In genomic region chr2:69206523-69206922, GRCm38 (mm10) we compare ENCODE assay signal across 9 mouse cellular contexts. TPM values are rescaled to one million over a fixed set of nuclear protein-coding genes. Genes with fewer than 3 reads are reported as not detected.
DNase-seq lines count a peak whose midpoint lies in the region; ATAC-seq and TF ChIP-seq lines count a peak whose summit lies in the region.
"Had no signal": no experiment of that assay in that cellular context is flagged by ENCODE, and none has a peak within 500 bp of the region (broad histone marks: within the 10 kb centered on the region; RNA-seq: fewer than 3 reads in every experiment).

No protein-coding gene starts in this region.

- no peaks in the 10 kb centered on the region for H3K9me3 ChIP-seq in G1E (replicated peaks)
- no peaks in the 10 kb centered on the region for H3K9me3 ChIP-seq in heart, embryonic 12.5 days (replicated peaks)
- H3K9me3 ChIP-seq in liver, embryonic 12.5 days (replicated peaks), result no peaks in the 10 kb centered on the region

- DNase-seq in heart, adult 11 months, result peak; percentile 60
- no peak for DNase-seq in heart, adult 8-10 months (ENCODE audit: low spot score)
- peak; percentile 6 for DNase-seq in G1E (ENCODE audit: low spot score)
- DNase-seq in thymus, postnatal 36 days, result no peak
- DNase-seq in left cerebral cortex, adult 9 months (ENCODE audit: low spot score in 2 of 2), result no peak
- no peak for DNase-seq in layer of hippocampus, adult 11-12 months (ENCODE audit: low spot score)

- no peak for TF ChIP-seq CTCF in G1E (IDR thresholded peaks at IDR 0.05; ENCODE audit: low read depth, low read length)

- H3K9ac ChIP-seq in heart, embryonic 12.5 days, result no peak overlapping the region
- H3K9ac ChIP-seq in liver, embryonic 12.5 days, result peak overlapping the region; percentile 47; the same call in 1 of the 2 replicates

- H3K4me3 ChIP-seq in G1E (ENCODE audit: low read depth, low read length), result peak overlapping the region; percentile 96; the same call in 1 of the 2 replicates
- H3K4me3 ChIP-seq in heart, embryonic 12.5 days, result peak overlapping the region; percentile 95; the same call in 1 of the 2 replicates
- H3K4me3 ChIP-seq in liver, embryonic 12.5 days, result peak overlapping the region; percentile 91

- H3K27ac ChIP-seq in heart, embryonic 12.5 days (ENCODE audit: poor library complexity, severe bottlenecking), result no peak overlapping the region
- H3K27ac ChIP-seq in liver, embryonic 12.5 days, result peak overlapping the region; percentile 74

- H3K36me3 ChIP-seq in G1E (replicated peaks), result peaks cover 18% of the 10 kb centered on the region
- H3K36me3 ChIP-seq in heart, embryonic 12.5 days, result peaks cover 12% of the 10 kb centered on the region
- peaks cover 26% of the 10 kb centered on the region for H3K36me3 ChIP-seq in liver, embryonic 12.5 days

- peaks cover 13% of the 10 kb centered on the region for H3K4me1 ChIP-seq in G1E (ENCODE audit: insufficient read depth, low read depth, low read length)
- H3K4me1 ChIP-seq in heart, embryonic 12.5 days (replicated peaks), result peaks cover 8% of the 10 kb centered on the region
- peaks cover 24% of the 10 kb centered on the region for H3K4me1 ChIP-seq in liver, embryonic 12.5 days

- peak overlapping the region; percentile 52 for H3K4me2 ChIP-seq in heart, embryonic 12.5 days
- peak overlapping the region; percentile 80 for H3K4me2 ChIP-seq in liver, embryonic 12.5 days

- WGBS in heart, embryonic 12.5 days, result 19% methylated on average over 7 of the region's 7 CpGs
- WGBS in liver, embryonic 12.5 days (ENCODE audit: insufficient replicate concordance), result 11% methylated on average over 7 of the region's 7 CpGs

- no peak for ATAC-seq in G1E (ENCODE audit: extremely low read depth, insufficient number of reproducible peaks, low FRiP score, poor library complexity, severe bottlenecking)
- peak; percentile 54; the same call in 1 of the 2 replicates for ATAC-seq in heart, embryonic 12.5 days (ENCODE audit: insufficient number of reproducible peaks, low FRiP score)
- peak; percentile 74 for ATAC-seq in liver, embryonic 12.5 days

- peaks cover 11% of the 10 kb centered on the region for H3K27me3 ChIP-seq in G1E (ENCODE audit: insufficient read depth, low read length)
- H3K27me3 ChIP-seq in heart, embryonic 12.5 days (replicated peaks), result no peaks in the 10 kb centered on the region
- no peaks in the 10 kb centered on the region for H3K27me3 ChIP-seq in liver, embryonic 12.5 days (replicated peaks)

RNA-seq across cellular contexts. Expression of gene Spc25, which starts 0.5 kb away (rescaled TPM):
- 1 to 10 TPM in 1 of 4 experiments, under 1 TPM in 3; 0.33 to 1.3 (median 0.45) TPM for total RNA-seq in heart, adult 8-10 months (2022)
- total RNA-seq in G1E (2014; fragmentation: Nextera tagmentation) (71.8 and 101 TPM in 2 replicates), G1E (2017) (95.4 and 112 TPM in 2 replicates)
- polyA plus RNA-seq in G1E (2012), result 17.9 and 19.4 TPM in 2 replicates
- polyA plus RNA-seq in heart, embryonic 12.5 days (2016; fragmentation: Nextera tagmentation; extraction: Ambion mirVana), result 135 and 142 TPM in 2 replicates
- polyA plus RNA-seq in liver, embryonic 12.5 days (2016; fragmentation: Nextera tagmentation; extraction: Ambion mirVana), result 147 and 153 TPM in 2 replicates

RNA-seq across cellular contexts. Expression of gene G6pc2, which starts 4.3 kb away (rescaled TPM):
- total RNA-seq in heart, adult 8-10 months (2022), result not detected
- not detected in 2 replicates for total RNA-seq in G1E (2014; fragmentation: Nextera tagmentation)
- total RNA-seq in G1E (2017), result not detected in 2 replicates
- polyA plus RNA-seq in G1E (2012), result not detected in 2 replicates
- not detected in 2 replicates for polyA plus RNA-seq in heart, embryonic 12.5 days (2016; fragmentation: Nextera tagmentation; extraction: Ambion mirVana)
- not detected in 2 replicates for polyA plus RNA-seq in liver, embryonic 12.5 days (2016; fragmentation: Nextera tagmentation; extraction: Ambion mirVana)
- total RNA-seq: hematopoietic stem cell, adult 5-6 weeks had no signal

Comparison
In these comparisons a context has a peak if more than half of its experiments do, and no peak if none do; other contexts are left out.
1. DNase-seq: peak in heart, adult 11 months (single experiment) and G1E (single experiment); none in heart, adult 8-10 months (single experiment), thymus, postnatal 36 days (0 of 2), left cerebral cortex, adult 9 months (0 of 2) and layer of hippocampus, adult 11-12 months (single experiment).
2. Peak in every context shown above with its lines, with median percentiles within 50 percentile points of each other: H3K4me3 ChIP-seq.